Mouse (Mus musculus): ENCODE measurements at regions not wholly inside any gene's neighbourhood (a gene's known extent, or its start where the extent isn't known, plus 50 kb on each side); places are given as distances from the start of the nearest gene placed in this dataset.
"Not testable (repeated sequence)": the region's sequence is repeated elsewhere in the genome, so short reads cannot be mapped to it uniquely, and the experiment has no call there.

- peak; percentile 37; the same call in 1 of the 2 replicates for TF ChIP-seq CTCF (IDR thresholded peaks at IDR 0.05; ENCODE audit: control insufficient read depth, insufficient read depth, low read length)
- WGBS: 25% methylated on average over 6 of the region's 6 CpGs
- not testable (repeated sequence) for H3K4me1 ChIP-seq (ENCODE audit: control insufficient read depth, insufficient read depth, low read length); H3K4me3 ChIP-seq (replicated peaks; ENCODE audit: control insufficient read depth, low read depth, low read length); H3K27ac ChIP-seq (ENCODE audit: control insufficient read depth, insufficient read depth, low read depth, low read length, poor library complexity)
Measured at GRCm38 (mm10) chr12:21525567-21525966, 108.1 kb upstream of the Ywhaq start.

- Histone ChIP-seq H3K4me1 (ENCODE audit: control insufficient read depth, insufficient read depth, low read length) (no peaks in the 10 kb centered on the region), H3K27ac (ENCODE audit: control insufficient read depth, insufficient read depth, low read depth, low read length, poor library complexity) (no peak overlapping the region), H3K4me3 (replicated peaks; ENCODE audit: control insufficient read depth, low read depth, low read length) (no peak overlapping the region)
- no peak for TF ChIP-seq POLR2A (IDR thresholded peaks at IDR 0.05; ENCODE audit: borderline replicate concordance, control insufficient read depth, low read depth, low read length)
- no peak for TF ChIP-seq CTCF (IDR thresholded peaks at IDR 0.05; ENCODE audit: control insufficient read depth, insufficient read depth, low read length)
- WGBS: 46% methylated on average over 3 of the region's 3 CpGs
Measured at GRCm38 (mm10) chr12:21522621-21523020, 105.2 kb upstream of the Ywhaq start.

DNA sequence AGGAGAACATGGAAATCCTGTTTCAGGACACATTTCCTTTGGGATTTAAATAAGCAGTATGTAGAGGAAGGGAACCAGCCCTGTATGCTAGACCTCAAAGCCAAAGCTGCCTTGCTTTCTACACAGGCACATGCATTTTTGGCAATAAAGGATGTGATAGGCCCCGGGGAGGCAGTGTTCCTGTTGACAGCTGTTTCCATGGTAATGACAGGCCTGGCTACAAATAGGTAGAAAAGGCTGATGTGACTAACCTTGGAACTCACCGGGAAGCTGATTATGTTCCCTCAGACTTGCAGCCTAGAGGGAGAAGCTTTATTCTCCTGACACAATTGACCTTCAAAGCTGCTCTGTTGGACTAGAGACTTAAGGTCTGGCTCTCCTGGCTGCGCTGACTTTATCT, 101.6 kb upstream of the Ywhaq start:
- no peaks in the 10 kb centered on the region for H3K4me1 ChIP-seq (ENCODE audit: control insufficient read depth, insufficient read depth, low read length)
- no peak overlapping the region for H3K27ac ChIP-seq (ENCODE audit: control insufficient read depth, insufficient read depth, low read depth, low read length, poor library complexity)
- TF ChIP-seq POLR2A (IDR thresholded peaks at IDR 0.05; ENCODE audit: borderline replicate concordance, control insufficient read depth, low read depth, low read length) (no peak), CTCF (IDR thresholded peaks at IDR 0.05; ENCODE audit: control insufficient read depth, insufficient read depth, low read length) (no peak)
- WGBS: 57% methylated on average over 3 of the region's 3 CpGs
- H3K4me3 ChIP-seq (replicated peaks; ENCODE audit: control insufficient read depth, low read depth, low read length): no peak overlapping the region

DNA sequence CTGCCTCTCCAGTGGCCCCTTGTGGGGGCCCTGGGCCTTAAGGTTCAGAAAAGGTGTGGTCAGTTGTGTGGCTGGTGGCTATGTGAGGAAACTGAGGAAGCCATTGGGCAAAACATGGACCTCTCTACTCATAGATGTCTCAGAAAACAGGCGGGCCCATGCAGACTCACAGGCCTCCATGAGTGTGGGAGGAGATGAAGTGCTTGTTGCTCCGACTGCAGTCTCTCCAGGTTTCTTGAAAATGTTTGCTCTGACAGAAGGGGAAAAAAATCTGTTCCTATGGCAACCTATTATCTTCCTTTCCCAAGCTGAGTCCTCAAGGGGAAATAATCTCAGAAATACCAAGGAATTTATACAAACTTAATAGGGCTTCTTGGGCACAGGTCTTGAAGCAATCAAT, 95.3 kb upstream of the Ywhaq start:
- Histone ChIP-seq H3K4me3 (replicated peaks; ENCODE audit: control insufficient read depth, low read depth, low read length) (no peak overlapping the region), H3K4me1 (ENCODE audit: control insufficient read depth, insufficient read depth, low read length) (no peaks in the 10 kb centered on the region), H3K27ac (ENCODE audit: control insufficient read depth, insufficient read depth, low read depth, low read length, poor library complexity) (no peak overlapping the region)
- TF ChIP-seq POLR2A (IDR thresholded peaks at IDR 0.05; ENCODE audit: borderline replicate concordance, control insufficient read depth, low read depth, low read length): no peak
- no peak for TF ChIP-seq CTCF (IDR thresholded peaks at IDR 0.05; ENCODE audit: control insufficient read depth, insufficient read depth, low read length)
- 67% methylated on average over 2 of the region's 2 CpGs for WGBS

- Histone ChIP-seq H3K4me1 (ENCODE audit: control insufficient read depth, insufficient read depth, low read length) (no peaks in the 10 kb centered on the region), H3K27ac (ENCODE audit: control insufficient read depth, insufficient read depth, low read depth, low read length, poor library complexity) (no peak overlapping the region), H3K4me3 (replicated peaks; ENCODE audit: control insufficient read depth, low read depth, low read length) (no peak overlapping the region)
- TF ChIP-seq POLR2A (IDR thresholded peaks at IDR 0.05; ENCODE audit: borderline replicate concordance, control insufficient read depth, low read depth, low read length): no peak
- TF ChIP-seq CTCF (IDR thresholded peaks at IDR 0.05; ENCODE audit: control insufficient read depth, insufficient read depth, low read length): no peak
- 85% methylated on average over 8 of the region's 8 CpGs for WGBS
Measured at GRCm38 (mm10) chr12:21511043-21511665, 93.7 kb upstream of the Ywhaq start.

- no peaks in the 10 kb centered on the region for H3K4me1 ChIP-seq (ENCODE audit: control insufficient read depth, insufficient read depth, low read length)
- TF ChIP-seq POLR2A (IDR thresholded peaks at IDR 0.05; ENCODE audit: borderline replicate concordance, control insufficient read depth, low read depth, low read length) (no peak), CTCF (IDR thresholded peaks at IDR 0.05; ENCODE audit: control insufficient read depth, insufficient read depth, low read length) (no peak)
- no peak overlapping the region for H3K27ac ChIP-seq (ENCODE audit: control insufficient read depth, insufficient read depth, low read depth, low read length, poor library complexity)
- H3K4me3 ChIP-seq (replicated peaks; ENCODE audit: control insufficient read depth, low read depth, low read length): no peak overlapping the region
- WGBS: 31% methylated on average over 1 of the region's 1 CpGs
Measured at GRCm38 (mm10) chr12:21507080-21507479, 89.6 kb upstream of the Ywhaq start.

- WGBS: 74% methylated on average over 6 of the region's 6 CpGs
- TF ChIP-seq CTCF (IDR thresholded peaks at IDR 0.05; ENCODE audit: control insufficient read depth, insufficient read depth, low read length): no peak
- TF ChIP-seq POLR2A (IDR thresholded peaks at IDR 0.05; ENCODE audit: borderline replicate concordance, control insufficient read depth, low read depth, low read length): no peak
- Histone ChIP-seq H3K4me3 (replicated peaks; ENCODE audit: control insufficient read depth, low read depth, low read length) (no peak overlapping the region), H3K27ac (ENCODE audit: control insufficient read depth, insufficient read depth, low read depth, low read length, poor library complexity) (no peak overlapping the region), H3K4me1 (ENCODE audit: control insufficient read depth, insufficient read depth, low read length) (no peaks in the 10 kb centered on the region)
Measured at GRCm38 (mm10) chr12:21505731-21506368, 88.4 kb upstream of the Ywhaq start.

DNA sequence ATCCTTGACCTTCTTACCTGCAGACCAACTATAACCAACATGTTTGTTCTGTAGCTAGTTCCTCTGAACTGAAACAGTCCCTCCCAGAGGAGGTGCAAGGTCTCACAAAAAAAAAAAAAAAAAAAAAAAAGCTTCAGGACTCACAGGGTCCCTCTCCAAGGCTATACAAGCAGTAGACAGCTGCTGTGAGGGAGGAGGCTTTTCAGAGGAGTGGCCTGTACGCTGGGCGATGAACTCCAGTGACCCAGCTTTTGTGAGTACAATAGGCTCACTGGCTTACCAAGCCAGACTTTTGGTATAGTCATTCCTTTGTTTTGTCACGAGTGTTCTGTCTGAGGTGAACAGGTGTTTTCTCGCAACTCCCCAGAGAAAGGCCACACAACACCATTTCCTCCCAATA, 85.8 kb upstream of the Ywhaq start:
- 72% methylated on average over 4 of the region's 4 CpGs for WGBS
- no peak overlapping the region for H3K27ac ChIP-seq (ENCODE audit: control insufficient read depth, insufficient read depth, low read depth, low read length, poor library complexity)
- no peak for TF ChIP-seq CTCF (IDR thresholded peaks at IDR 0.05; ENCODE audit: control insufficient read depth, insufficient read depth, low read length)
- no peak for TF ChIP-seq POLR2A (IDR thresholded peaks at IDR 0.05; ENCODE audit: borderline replicate concordance, control insufficient read depth, low read depth, low read length)
- no peaks in the 10 kb centered on the region for H3K4me1 ChIP-seq (ENCODE audit: control insufficient read depth, insufficient read depth, low read length)
- no peak overlapping the region for H3K4me3 ChIP-seq (replicated peaks; ENCODE audit: control insufficient read depth, low read depth, low read length)
